Mouse (Mus musculus) forebrain, embryonic 11.5 days (tissue): ENCODE results near the gene Olfr885. TPM values are rescaled to one million over a fixed set of nuclear protein-coding genes. Genes with fewer than 3 reads are reported as not detected.

Experiments used
- ATAC-seq: fragments of 200-750 bp; cut with Nextera tagmentation; replicated peaks from 2 replicates; pipeline ENCODE4 v1.8.0; 2017; ENCODE audit warnings: moderate TSS enrichment; ENCODE audit not compliant: low FRiP score
- DNase-seq: peaks from one replicate; pipeline ENCODE4 v3.0.0-alpha.2; 2017; ENCODE audit warnings: low spot score
- H3K27ac ChIP-seq: fragments of 300-500 bp; sonication (generic); 2 replicates; pipeline ENCODE4 v1.5.1; 2014; ENCODE audit warnings: low read depth, low read length
- H3K27me3 ChIP-seq: fragments of 300-500 bp; sonication (generic); 2 replicates; pipeline ENCODE4 v1.6.1; 2014; ENCODE audit warnings: mild to moderate bottlenecking, low read length, mixed read lengths; ENCODE audit not compliant: control insufficient read depth, insufficient read depth
- H3K36me3 ChIP-seq: fragments of 300-500 bp; sonication (generic); 2 replicates; pipeline ENCODE4 v1.6.1; 2014; ENCODE audit warnings: mild to moderate bottlenecking, low read length, moderate library complexity, mixed read lengths; ENCODE audit not compliant: control insufficient read depth, insufficient read depth
- H3K4me1 ChIP-seq: fragments of 300-500 bp; sonication (generic); replicated peaks from 2 replicates; pipeline ENCODE4 v1.6.1; 2014; ENCODE audit warnings: low read length, mixed read lengths; ENCODE audit not compliant: control insufficient read depth, insufficient read depth
- H3K4me2 ChIP-seq: fragments of 300-500 bp; sonication (generic); 2 replicates; pipeline ENCODE4 v1.6.1; 2014; ENCODE audit warnings: low read depth, mild to moderate bottlenecking, low read length, moderate library complexity, mixed read lengths; ENCODE audit not compliant: severe bottlenecking
- H3K4me3 ChIP-seq: fragments of 300-500 bp; sonication (generic); 2 replicates; pipeline ENCODE4 v1.5.1; 2014; ENCODE audit warnings: low read depth, low read length
- H3K9ac ChIP-seq: fragments of 300-500 bp; sonication (generic); 2 replicates; pipeline ENCODE4 v1.6.1; 2014; ENCODE audit warnings: low read length
- H3K9me3 ChIP-seq: fragments of 300-500 bp; sonication (generic); 2 replicates; pipeline ENCODE4 v1.6.1; 2016; ENCODE audit warnings: low read length, mixed read lengths; ENCODE audit not compliant: control insufficient read depth
- WGBS: fragments of 180-500 bp; shearing (Covaris S2); extraction: QIAGEN DNeasy Blood & Tissue Kit; methylation state at CpG from one replicate; pipeline ENCODE4 v1.1.7; 2014; 5-methylcytosine and 5-hydroxymethylcytosine counted together
- polyA plus RNA-seq: library from polyadenylated mRNA; unstranded; fragments of >200 nt; fragmentation: Nextera tagmentation; extraction: Ambion mirVana; gene quantifications from 2 replicates; pipeline ENCODE4 v1.2.1, GENCODE M21; 2014

Gene Olfr885
- polyA plus RNA-seq = not detected in 2 replicates

DNA sequence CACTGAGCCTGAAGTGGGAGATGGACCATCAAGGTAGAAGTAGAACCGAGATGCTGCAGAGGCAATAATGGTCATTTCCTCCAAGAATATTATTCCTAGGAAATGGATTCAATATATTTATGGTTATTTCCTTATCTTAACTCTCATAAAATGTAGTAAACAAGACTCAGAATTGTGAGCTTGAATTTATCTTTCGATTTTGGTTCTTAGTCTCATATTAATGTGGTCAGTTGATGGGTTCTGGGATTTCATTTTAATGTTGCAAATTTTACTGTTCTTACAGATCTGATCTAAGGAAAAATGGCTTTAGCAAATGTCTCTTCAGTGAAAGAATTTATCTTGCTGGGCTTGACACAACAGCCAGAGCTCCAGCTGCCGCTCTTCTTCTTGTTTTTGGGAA lies at the start of gene Olfr885:
Olfr885 (plus strand) TSS at position 301 of the 400 bp plus-strand sequence.
- H3K9me3 ChIP-seq = no peaks in the 10 kb centered on the region
- no peak for DNase-seq
- H3K9ac ChIP-seq = no peak within 1 kb of the TSS
- H3K4me2 ChIP-seq = no peak within 1 kb of the TSS
- no peaks in the 10 kb centered on the region for H3K4me1 ChIP-seq
- no peak within 1 kb of the TSS for H3K4me3 ChIP-seq
- no peak for ATAC-seq
- WGBS = 95% methylated on average over 3 of the region's 3 CpGs
- H3K36me3 ChIP-seq = no peaks in the 10 kb centered on the region
- H3K27me3 ChIP-seq = no peaks in the 10 kb centered on the region
- no peak within 1 kb of the TSS for H3K27ac ChIP-seq

DNA sequence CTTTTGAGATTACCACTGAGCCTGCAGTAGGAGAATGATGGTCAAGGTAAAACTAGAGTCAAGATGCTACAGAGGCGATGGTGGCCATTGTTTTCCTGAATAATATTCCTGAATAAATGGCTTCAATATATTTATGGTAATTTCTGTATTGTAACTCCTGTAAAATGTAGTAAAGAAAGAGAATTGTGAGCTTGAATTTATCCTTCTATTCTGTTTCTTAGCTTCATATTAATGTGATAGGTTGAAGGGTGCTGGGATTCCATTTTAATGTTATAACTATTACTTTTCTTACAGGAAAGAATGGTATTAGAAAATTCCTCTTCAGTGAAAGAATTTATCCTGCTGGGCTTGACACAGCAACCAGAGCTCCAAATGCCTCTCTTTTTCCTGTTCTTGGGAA lies 35.6 kb upstream of the Olfr885 start, which contains the start of gene Olfr883:
Olfr883 (plus strand) TSS at position 301 of the 400 bp plus-strand sequence.
- Histone ChIP-seq H3K36me3 (no peaks in the 10 kb centered on the region), H3K4me3 (no peak within 1 kb of the TSS), H3K9ac (no peak within 1 kb of the TSS), H3K4me1 (no peaks in the 10 kb centered on the region), H3K27me3 (no peaks in the 10 kb centered on the region), H3K4me2 (no peak within 1 kb of the TSS), H3K9me3 (no peaks in the 10 kb centered on the region), H3K27ac (no peak within 1 kb of the TSS)
- no peak for DNase-seq
- WGBS = 80% methylated on average over 1 of the region's 1 CpGs
- no peak for ATAC-seq

DNA sequence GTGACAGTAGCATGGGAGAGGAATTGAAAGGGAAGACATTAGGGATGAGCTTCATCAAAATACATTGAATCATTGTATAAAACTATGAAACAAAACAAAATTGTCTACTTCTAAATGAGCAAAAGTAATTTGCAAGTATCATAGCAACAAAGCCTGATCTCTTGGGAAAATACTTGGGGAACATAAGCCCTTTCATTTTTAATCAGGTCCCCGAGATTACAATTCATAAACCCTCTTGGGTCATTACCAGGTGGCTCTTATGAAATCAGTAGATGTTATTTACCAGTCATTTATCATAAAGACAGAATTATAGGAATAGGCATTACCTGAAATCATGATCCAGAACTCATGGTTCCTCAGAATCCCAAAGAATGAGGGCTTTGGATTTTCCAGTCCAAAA lies 14.9 kb upstream of the Olfr885 start, which contains the start of gene Olfr884:
Olfr884 (plus strand) TSS at position 301 of the 400 bp plus-strand sequence.
- Histone ChIP-seq H3K27me3 (no peaks in the 10 kb centered on the region), H3K9ac (no peak within 1 kb of the TSS), H3K4me2 (no peak within 1 kb of the TSS), H3K4me3 (no peak within 1 kb of the TSS), H3K36me3 (no peaks in the 10 kb centered on the region), H3K9me3 (no peaks in the 10 kb centered on the region), H3K27ac (no peak within 1 kb of the TSS), H3K4me1 (no peaks in the 10 kb centered on the region)
- ATAC-seq (no peak), DNase-seq (no peak)
- WGBS = 78% methylated on average over 1 of the region's 1 CpGs

DNA sequence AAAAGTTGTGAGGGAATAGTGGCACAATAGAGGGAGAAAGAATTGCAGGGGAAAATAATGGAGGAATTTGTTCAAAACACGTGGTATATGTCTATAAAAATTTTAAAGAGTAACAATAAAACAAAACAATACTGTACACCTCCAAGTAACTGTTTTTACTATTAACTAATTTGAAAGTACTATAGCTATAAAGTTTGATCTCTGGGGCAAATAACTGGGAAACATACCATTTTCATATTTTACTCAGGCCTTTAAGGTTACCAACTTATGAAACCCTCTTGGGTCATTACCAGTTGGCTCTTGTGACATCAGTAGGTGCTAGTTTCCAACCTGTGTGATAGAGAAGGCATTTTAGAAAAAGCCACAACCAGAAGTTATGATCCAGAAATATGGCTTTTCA lies 22.6 kb downstream of the Olfr885 start, which contains the start of gene Olfr887:
Olfr887 (plus strand) TSS at position 301 of the 400 bp plus-strand sequence.
- WGBS = 91% methylated on average over 1 of the region's 1 CpGs
- Histone ChIP-seq H3K4me3 (no peak within 1 kb of the TSS), H3K36me3 (no peaks in the 10 kb centered on the region), H3K27ac (no peak within 1 kb of the TSS), H3K9me3 (no peaks in the 10 kb centered on the region), H3K4me2 (no peak within 1 kb of the TSS), H3K27me3 (no peaks in the 10 kb centered on the region), H3K4me1 (no peaks in the 10 kb centered on the region), H3K9ac (no peak within 1 kb of the TSS)
- DNase-seq = no peak
- ATAC-seq = no peak

DNA sequence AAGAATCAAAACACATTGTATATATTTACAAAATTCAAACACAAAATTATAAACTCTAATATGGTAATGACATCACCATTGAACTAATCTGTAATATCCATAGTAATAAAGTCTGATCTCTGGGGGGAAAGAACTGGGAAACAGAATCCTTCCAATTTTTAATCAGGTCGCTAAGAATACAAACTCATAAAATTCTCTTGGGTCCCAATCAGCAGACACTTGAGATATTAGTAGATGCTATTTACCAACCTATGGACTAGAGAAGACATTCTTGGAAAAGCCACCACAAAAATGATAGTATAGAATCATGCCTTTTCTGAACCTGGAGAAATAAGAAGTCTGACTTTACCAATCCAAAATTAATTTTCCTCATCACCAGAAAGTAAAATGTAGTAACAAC lies 46.7 kb downstream of the Olfr885 start, which contains the start of gene Olfr888:
Olfr888 (plus strand) TSS at position 301 of the 400 bp plus-strand sequence.
- ATAC-seq (no peak), DNase-seq (no peak)
- no peak within 1 kb of the TSS for H3K9ac ChIP-seq
- no peaks in the 10 kb centered on the region for H3K9me3 ChIP-seq
- H3K4me2 ChIP-seq = no peak within 1 kb of the TSS
- H3K27ac ChIP-seq = no peak within 1 kb of the TSS
- H3K36me3 ChIP-seq = no peaks in the 10 kb centered on the region
- H3K4me1 ChIP-seq = no peaks in the 10 kb centered on the region
- no peak within 1 kb of the TSS for H3K4me3 ChIP-seq
- no peaks in the 10 kb centered on the region for H3K27me3 ChIP-seq
- WGBS = 87% methylated on average over 1 of the region's 1 CpGs

Other genes starting within 250 kb of the Olfr885 start
- gene Olfr877, start 207.1 kb upstream of the Olfr885 start, polyA plus RNA-seq = 0.12 TPM in 1 of 2 replicates, not detected in the other
- not detected in 2 replicates for gene Olfr145, start 164.6 kb upstream of the Olfr885 start, polyA plus RNA-seq
- not detected in 2 replicates for gene Olfr878, start 143.5 kb upstream of the Olfr885 start, polyA plus RNA-seq
- not detected in 2 replicates for gene Olfr881, start 69.5 kb upstream of the Olfr885 start, polyA plus RNA-seq
- not detected in 2 replicates for gene Olfr883, start 35.5 kb upstream of the Olfr885 start, polyA plus RNA-seq
- not detected in 2 replicates for gene Olfr884, start 14.8 kb upstream of the Olfr885 start, polyA plus RNA-seq
- not detected in 2 replicates for gene Olfr887, start 22.8 kb downstream of the Olfr885 start, polyA plus RNA-seq
- not detected in 2 replicates for gene Olfr888, start 46.8 kb downstream of the Olfr885 start, polyA plus RNA-seq
- 0.11 and 0.12 TPM in 2 replicates for gene Olfr889, start 53.9 kb downstream of the Olfr885 start, polyA plus RNA-seq
- not detected in 2 replicates for gene Olfr890, start 81.2 kb downstream of the Olfr885 start, polyA plus RNA-seq
- gene Olfr891, start 119.5 kb downstream of the Olfr885 start, polyA plus RNA-seq = not detected in 2 replicates
- not detected in 2 replicates for gene Olfr893, start 147.0 kb downstream of the Olfr885 start, polyA plus RNA-seq
- gene Olfr894, start 156.7 kb downstream of the Olfr885 start, polyA plus RNA-seq = not detected in 2 replicates
- gene Olfr143, start 191.5 kb downstream of the Olfr885 start, polyA plus RNA-seq = not detected in 2 replicates
- not detected in 2 replicates for gene Olfr895, start 206.5 kb downstream of the Olfr885 start, polyA plus RNA-seq
- gene Olfr896-ps1, start 229.8 kb downstream of the Olfr885 start, polyA plus RNA-seq = not detected in 2 replicates